Mouse (Mus musculus) brain, embryonic 18.5 days (tissue): ENCODE data around the gene Tmem132b.

ENCODE experiments used
- DNase-seq: peaks from one replicate; pipeline ENCODE4 v3.0.0-alpha.2; 2012; ENCODE audit warnings: low read depth, low spot score

The Tmem132b gene

DNA sequence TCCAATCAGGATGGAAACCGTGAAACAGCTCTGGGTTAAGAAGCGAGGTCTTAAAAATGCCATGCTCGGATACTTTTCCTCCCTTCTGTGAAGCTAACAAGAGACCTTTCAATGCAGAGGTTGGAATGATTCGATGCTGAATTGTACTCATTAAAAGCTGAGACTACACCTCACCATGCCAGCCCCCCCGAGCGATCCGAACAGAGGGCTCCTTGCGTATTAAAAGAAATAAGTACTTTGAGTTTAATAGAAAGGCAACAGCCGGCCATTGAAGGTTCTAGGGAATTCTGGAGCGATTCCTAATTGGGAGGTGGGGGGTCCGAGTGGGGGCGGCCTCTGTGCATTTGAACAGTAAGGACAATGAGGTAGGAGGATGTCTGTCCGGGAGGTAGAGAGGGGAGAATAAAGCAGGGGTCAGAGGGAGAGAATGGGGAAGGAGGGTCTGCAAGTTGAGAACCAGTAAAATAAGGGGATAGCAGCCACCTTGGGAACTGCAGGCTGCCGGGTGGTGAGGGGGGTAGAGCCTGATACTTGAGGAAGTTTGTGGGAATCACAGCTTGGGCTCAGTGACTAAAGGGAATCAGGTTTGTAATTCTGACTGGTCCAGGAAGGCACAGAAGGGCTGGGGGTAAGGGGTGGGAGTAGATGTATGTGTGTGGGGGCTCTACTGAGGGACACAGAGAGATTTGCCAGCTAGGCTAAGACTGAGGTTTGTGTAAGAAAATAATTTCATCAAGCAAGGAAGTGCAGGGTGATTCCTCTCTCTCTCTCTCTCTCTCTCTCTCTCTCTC, 127.6 kb downstream of the Tmem132b start:
- DNase-seq = no peak

DNA sequence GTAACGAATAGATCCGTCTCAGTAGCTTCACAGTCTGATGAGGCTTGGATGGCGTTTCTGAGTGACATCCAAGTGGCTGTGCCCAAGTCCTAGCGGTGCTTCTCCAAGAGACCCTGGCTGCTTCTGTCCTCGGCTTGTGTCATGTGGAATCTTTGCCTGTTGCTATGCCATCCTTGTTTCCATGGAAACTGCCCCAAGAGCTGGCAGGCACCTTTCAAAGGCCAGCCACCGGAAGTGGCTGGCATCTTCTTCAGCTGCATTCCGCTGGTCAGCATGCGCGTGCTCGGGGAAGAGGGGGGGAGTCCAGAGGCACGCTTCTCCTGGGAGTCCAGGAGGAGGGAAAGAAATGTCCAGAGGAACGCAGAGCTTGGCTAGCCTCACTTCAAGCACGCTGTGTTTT, 144.0 kb downstream of the Tmem132b start:
- DNase-seq = peak; percentile 72

DNA sequence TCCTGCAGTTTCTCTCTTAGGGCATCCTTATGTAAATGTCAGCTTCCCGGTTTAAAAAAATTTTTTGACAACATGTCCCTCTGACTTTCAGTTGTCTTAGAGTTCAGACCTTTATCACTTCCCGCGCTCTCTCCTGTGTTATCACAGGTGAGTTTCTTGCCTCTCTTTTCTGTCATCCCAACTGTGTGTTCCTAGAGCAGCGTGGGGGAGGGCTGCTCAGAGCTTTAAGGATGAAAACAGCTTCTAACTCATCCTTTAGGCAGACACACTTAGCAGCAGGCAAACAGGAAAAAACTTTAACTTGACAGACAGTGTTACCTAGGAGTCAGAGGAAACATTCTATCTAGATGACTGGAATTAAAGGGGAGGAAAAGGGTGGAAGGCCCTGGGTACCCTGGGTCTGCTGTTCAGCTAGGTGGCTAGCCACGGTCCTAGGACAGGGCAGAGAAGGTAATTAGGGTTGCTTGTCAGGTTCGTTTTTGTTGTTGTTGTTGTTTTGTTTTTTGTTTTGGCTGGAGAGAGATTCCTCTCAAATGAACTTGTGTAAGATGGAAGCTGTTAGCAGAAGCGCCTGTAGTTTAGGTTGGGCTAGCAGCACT, 144.6 kb downstream of the Tmem132b start:
- no peak for DNase-seq

- DNase-seq = no peak
Measured at GRCm38 (mm10) chr5:125680889-125681288, 149.3 kb downstream of the Tmem132b start.

DNA sequence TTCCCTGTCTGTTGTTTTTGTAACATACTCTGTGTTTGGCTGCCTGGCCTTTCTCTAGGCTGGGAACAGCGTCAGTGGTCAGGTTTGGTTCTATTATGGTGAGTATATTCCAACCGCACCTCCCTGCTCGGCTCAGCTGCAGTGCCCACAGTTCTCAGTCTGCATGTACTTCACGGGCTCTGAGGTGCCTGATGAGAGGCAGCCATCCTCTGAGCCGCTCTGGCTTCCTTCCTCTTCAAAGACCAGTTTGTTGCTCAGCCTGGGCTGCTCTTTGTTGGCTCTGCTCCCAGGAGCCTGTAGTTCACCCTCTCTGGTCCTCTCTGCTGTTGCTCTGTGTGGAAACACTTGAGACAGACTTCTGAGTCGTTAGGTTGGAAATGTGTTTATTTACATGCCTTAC, 151.9 kb downstream of the Tmem132b start:
- no peak for DNase-seq

- no peak for DNase-seq
Measured at GRCm38 (mm10) chr5:125685681-125686331, 154.2 kb downstream of the Tmem132b start.

GRCm38 (mm10) chr5:125692538-125692937, 161.0 kb downstream of the Tmem132b start:
- DNase-seq = no peak

- DNase-seq = no peak
Measured at GRCm38 (mm10) chr5:125699395-125699794, 167.8 kb downstream of the Tmem132b start.

DNA sequence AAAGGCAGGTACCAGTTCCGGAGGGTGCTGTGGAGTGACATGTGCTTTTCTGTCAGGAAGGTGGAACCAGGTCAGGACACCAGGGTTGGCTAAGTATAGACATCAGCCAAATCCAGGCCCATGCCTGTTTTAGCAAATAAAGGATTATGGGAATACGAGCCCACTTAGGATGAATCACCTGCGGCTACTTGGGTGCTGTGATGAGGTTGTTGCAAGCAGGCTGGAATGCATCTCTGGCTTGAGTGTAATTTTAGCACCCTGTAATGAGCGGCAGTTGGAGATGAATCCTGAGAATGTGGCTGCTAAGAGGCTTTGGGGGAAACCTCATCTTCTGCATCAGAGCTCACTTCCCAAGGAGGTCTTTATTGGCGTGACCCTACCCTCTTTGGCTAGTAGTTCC, 168.7 kb downstream of the Tmem132b start:
- no peak for DNase-seq

GRCm38 (mm10) chr5:125705379-125705778, 173.8 kb downstream of the Tmem132b start:
- DNase-seq = no peak

DNA sequence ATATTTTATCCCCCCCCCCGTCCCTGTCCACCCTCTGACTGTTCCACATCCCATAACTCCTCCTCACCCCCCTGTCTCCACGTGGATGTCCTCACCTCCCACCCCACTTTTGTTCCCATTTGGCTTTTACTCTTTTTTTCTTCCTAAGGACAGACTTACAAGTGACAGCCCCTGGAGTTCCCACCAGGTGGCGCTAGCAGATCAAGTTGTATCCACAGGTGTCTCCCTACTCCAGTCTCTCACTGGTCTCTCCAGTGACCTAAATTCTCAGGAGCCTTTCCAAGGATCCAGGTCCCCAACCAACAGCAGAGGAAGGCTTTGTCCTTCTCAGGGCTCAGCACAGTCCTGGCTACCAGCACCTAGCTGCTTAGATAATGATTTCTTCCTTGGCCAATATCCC, 177.6 kb downstream of the Tmem132b start:
- no peak for DNase-seq

- DNase-seq = no peak
Measured at GRCm38 (mm10) chr5:125726815-125727214, 195.2 kb downstream of the Tmem132b start.

DNA sequence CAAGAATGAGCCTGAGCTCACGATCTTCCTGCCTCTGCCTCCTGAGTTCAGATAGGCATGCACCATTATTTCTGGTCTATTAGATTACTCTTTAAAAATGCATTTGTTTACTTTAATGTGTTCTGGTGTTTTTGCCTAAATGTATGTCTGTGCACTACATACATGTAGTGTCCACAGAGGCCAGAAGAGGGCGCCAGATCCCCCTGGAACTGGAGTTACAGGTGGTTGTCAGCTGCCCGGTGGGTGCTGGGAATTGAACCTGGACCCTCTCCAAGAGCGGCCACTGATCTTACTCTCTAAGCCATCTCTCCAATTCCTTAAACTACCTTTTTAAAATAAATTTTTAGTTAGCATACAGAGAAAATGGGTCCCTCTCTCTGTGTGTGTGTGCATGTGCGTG, 195.9 kb downstream of the Tmem132b start:
- no peak for DNase-seq

DNA sequence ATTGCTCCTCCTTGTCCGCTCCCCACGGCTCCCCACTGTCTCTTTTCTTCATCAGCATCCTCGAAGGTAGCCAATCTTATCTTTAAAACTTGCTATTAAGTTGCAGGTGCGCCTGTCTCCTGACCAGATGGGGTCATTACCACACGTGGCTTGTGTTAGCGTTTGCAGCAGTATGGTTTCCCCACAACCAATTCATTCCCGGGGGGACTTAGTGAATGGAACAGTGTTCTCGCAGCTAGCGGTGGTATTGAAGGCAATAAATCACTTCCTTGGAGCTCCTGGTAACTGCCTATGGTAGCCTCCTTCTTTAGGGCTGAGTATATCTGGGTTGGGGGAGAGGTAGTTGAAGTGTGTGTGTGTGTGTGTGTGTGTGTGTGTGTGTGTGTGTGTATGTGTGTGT, 196.4 kb downstream of the Tmem132b start:
- no peak for DNase-seq

GRCm38 (mm10) chr5:125728521-125728920, 196.9 kb downstream of the Tmem132b start:
- no peak for DNase-seq

GRCm38 (mm10) chr5:125733806-125734205, 202.2 kb downstream of the Tmem132b start:
- no peak for DNase-seq

- DNase-seq = no peak
Measured at GRCm38 (mm10) chr5:125737105-125737504, 205.5 kb downstream of the Tmem132b start.

DNA sequence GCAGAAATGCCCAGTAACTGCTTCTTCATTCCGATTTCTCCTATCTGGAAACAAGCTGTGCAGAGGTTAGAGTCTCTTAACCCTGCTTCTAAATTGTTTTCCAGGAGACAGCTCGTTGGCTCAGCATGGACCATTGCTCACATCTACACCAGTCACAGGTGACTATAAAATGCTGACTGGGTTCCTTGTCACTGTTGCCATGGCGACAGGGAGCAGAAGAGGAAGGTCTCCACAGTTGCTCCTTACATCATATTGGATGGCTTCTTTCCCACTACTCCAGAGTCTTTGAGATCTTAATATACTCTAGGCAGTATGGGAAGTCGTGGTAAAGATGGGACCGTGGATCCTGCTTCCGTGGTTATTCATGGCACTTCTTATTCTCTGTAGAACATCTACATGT, 211.9 kb downstream of the Tmem132b start:
- DNase-seq = no peak

- DNase-seq = no peak
Measured at GRCm38 (mm10) chr5:125745727-125746126, 214.2 kb downstream of the Tmem132b start.

DNA sequence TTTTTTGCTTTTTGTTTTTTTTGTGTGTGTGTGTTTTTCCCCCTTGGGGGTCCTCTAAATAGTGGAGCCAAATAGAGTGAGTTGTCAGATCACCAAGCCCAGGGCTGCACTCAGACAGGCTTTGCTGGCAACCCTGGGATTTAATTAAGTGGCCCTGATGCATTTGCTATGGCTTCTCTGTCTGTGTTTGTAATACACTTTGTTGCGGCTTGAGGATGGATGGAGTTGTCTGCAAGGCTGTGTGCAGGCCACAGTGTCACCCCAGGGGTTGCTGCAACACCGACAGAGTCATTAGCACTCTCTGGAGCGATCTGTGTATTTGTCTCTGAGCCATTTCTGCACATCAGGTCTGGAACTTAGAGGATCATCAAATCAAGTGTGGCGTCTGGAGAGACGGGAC, 219.9 kb downstream of the Tmem132b start:
- DNase-seq = no peak

GRCm38 (mm10) chr5:125752546-125752945, 221.0 kb downstream of the Tmem132b start:
- DNase-seq = no peak

GRCm38 (mm10) chr5:125756987-125757530, 225.5 kb downstream of the Tmem132b start:
- DNase-seq = no peak

DNA sequence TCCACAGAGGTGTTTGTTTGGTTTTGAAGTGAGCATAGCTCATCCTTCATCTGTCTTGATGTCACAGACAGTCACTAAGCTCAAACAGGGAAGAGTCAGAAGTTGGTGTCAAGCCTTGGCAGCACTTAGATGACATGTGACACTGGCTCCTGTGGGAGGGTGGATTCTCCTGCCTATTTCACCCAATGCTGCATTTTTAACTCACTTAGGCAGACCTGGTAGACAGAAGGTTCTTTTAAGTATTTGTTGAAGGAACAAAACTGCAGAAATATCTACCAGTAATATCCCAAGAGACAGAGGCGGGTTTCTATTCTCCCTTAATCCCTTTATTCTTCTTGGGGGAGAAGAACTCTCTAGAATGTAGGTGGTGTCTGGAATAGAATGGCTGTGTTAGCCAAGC, 226.9 kb downstream of the Tmem132b start:
- DNase-seq = no peak
